Mouse (Mus musculus) adrenal gland, adult 18-20 months (tissue): ENCODE data around the gene Nprl3. TPM values are rescaled to one million over a fixed set of nuclear protein-coding genes. Genes with fewer than 3 reads are reported as not detected.
"Not testable (repeated sequence)": the region's sequence is repeated elsewhere in the genome, so short reads cannot be mapped to it uniquely, and the experiment has no call there.

ENCODE experiments used
- DNase-seq, 2 experiments: peaks; one replicate each; pipeline ENCODE4 v3.0.0; 2021 to 2022; ENCODE audit warnings: low spot score in 2 of 2
- total RNA-seq, 2 experiments: library from RNA; stranded (reverse); gene quantifications; 1 replicate in 1 of 2; 2 replicates in 1 of 2; pipeline ENCODE4 v1.2.3; 2021

The Nprl3 gene
- total RNA-seq, 2 experiments from 2014 or later: 52.8 to 64.2 TPM

DNA sequence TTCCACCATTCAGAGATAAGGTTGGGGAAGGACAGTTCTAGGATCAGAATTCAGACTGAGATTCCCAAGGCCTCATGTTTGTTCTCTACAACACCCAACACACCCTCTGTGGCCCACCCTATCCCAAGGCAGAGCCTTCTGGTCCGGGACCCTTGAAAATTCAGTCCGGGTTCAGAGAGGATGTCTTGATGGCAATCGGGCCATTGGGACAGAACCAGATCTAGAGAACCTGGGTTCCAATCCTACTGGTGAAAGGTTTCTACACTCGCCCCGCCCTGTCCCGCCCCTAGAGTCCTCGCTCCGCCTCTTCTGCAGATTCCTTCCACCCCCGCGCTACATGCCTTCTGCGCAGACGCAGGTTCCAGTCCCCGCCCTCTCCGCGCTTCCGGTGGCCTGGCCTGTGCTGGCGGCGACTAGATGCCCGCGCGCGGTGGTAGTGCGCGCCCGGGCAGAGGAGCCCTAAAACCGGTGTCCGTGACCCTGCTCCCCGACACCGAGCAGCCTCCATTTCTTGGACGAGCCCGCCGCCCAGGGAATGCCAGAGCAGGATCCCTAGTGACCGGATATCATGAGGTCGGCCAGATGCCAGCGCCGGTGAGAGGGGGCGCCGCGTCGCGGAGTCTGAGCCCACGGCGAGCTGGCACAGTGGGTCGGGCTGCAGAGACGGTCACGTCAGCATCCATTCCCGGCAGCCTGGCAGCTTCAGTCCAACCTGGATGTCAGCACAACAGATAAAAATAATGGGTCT lies 41.2 kb downstream of the Nprl3 start, which contains the start of gene Mpg:
Gene Mpg, plus strand, starts transcription at position 382 of the 748 bp plus-strand sequence.
- peak; percentile 88 to 90 for DNase-seq

DNA sequence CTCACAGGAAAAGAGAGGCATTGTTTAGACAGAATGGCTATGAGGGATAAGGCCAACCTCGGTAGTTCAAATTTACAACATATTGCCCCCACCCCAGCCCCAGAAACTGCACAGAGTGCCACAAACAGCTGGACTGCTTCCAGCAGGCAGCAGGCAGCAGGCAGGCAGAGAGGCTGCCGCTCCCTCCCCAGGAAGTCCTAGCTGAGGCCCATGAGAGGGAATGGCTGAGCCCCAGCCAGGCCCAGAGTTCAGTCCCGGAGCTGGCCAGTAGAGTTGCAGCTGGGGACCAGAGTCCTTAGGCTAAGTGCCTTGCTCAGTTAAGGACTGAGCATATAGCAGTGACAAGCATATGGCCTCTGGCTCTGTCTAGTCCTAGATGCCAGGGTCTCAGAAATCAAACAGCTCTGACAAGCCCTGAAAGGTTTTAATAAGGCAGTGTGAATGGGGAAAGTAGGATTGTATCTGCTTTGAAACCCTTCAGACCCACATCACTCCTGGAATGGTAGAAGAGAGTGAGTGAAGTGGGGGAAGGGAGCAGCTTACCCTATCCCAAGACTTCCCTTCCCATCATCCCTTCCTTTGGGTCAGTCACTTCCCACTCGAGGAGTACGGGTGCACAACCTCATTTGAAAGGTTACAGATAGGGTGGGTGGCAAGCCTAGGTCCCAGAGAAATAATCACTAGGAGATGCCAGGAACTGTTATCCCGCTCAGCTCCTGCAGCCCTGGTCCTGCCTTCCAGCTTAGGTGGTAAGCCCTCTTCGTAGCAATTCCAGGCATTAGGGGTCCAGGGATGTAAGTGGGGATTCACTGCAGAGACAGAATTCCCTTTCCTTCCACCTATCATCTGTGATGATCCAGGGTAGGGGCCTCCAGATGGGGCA lies 42.0 kb downstream of the Nprl3 start:
- no peak for DNase-seq

- DNase-seq: peak; percentile 56 to 70
Measured at GRCm38 (mm10) chr11:32224468-32225139, 42.9 kb downstream of the Nprl3 start.

- DNase-seq: no peak
Measured at GRCm38 (mm10) chr11:32223297-32223967, 44.1 kb downstream of the Nprl3 start.

GRCm38 (mm10) chr11:32222570-32223194 lies 44.8 kb downstream of the Nprl3 start:
- no peak for DNase-seq

DNA sequence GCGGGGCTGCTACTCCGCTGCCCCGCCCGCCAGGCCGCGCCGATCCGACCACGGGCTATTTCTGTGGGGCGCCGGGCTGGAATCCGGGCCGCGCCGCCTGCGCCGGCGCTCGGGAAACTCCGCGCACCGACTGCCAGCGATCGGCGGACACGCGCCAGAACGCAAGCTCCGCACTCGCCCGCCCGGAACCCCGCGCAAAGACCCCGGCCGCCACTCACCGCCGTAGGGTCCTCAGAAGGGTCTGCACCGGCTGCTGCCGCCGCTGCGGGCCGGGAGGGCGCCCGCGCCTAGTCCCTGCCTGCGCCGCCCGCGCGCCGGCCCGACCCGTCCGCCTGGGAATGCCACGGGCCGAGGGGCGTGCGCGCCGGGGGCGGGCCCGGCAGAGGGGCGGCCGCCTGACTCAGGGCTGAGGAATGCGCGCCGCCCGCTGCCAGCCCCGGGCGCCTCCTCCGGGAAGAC lies 45.5 kb downstream of the Nprl3 start, which contains the start of gene Rhbdf1:
Gene Rhbdf1, minus strand, starts transcription at position 350 of the 459 bp plus-strand sequence.
- peak; percentile 74 to 76 for DNase-seq

- DNase-seq: peak; percentile 56 to 58
Measured at GRCm38 (mm10) chr11:32221225-32221950, 46.1 kb downstream of the Nprl3 start.

DNA sequence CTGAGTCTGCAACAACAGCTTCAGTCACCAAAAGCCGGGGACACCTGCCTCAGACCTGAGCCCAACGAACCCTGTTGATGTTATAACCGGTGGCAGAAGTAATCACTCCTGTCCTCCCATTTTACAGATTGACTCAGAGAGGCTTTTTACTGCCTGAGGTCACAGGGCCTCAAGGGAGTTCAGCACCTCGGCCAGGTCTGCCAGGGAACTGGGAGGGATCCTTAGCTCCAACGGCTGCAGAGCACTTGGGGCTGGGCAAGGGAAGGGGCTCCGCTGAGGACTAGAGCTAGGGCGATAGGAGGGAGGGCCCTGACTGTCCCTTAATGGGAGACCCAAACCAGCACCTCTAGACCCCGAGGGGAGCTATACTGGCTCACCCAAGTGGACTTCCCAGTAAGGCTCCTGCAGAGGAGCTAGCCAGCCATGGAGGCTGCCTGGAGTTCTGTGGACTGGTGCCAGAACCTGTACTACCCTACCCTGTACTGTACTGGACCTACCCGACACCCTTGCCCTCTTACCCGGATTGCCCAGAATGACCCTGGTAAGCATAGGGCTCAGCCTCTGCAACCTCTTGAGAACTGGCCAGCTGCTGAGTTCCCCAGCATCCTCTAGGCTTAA lies 46.8 kb downstream of the Nprl3 start:
- no peak for DNase-seq

DNA sequence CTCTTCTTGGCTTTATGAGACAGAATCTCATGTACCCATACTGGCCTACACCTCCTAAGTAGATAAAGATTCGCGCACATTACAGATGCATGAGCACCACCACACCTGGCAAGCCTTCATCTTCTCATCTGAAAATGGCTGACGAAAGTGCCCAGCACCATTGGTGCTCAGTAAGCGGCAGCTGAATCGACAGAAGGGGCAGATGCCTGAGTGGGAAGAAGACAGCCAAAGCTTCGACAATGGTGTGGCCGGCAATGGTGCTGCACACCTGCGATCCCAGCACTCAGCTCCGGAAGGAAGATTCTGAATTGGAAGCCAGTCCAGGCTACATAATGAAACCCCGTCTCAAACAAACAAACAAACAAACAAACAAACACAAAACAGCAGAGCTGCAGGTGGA lies 48.2 kb downstream of the Nprl3 start:
- DNase-seq: no peak

- no peak for DNase-seq
Measured at GRCm38 (mm10) chr11:32218501-32219050, 48.9 kb downstream of the Nprl3 start.

GRCm38 (mm10) chr11:32216851-32217250 lies 50.7 kb downstream of the Nprl3 start:
- DNase-seq: peak; percentile 71 to 77

DNA sequence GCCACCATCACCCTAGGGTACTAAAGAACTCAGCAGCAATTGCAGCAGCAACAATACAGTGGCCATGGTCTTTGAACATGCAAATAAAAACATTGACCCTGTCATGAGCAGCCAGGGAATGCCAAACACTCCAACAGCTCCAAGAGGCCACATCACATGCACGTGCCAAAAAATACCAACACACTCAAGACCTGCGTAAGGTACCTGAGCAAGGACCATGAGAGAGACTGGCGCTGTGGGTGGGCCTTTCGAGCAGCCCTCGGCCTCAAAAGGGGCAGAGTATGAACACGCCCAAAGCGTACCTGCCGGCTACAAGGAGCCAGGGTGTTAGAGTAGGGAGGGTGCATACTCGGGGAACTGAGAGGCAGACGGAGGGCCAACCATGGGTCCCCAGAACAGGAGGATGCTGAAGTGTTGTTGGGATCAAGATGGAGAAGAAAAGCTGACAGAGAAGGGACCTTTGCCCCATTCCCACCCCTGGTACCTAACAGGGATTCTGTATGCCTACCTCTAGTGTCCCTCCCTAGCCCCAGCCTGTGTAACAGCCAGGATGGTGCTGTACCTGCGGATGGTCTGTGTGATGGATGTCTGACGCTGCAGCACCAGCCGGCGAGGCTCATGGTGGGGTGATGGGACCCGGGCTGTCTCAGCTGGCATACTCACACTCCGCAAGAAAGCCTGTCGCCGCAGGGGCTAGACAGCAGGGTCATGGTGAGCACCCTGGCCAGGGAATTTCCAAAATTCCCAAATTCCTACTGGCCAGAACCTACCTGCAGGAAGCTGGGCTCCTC lies 51.9 kb downstream of the Nprl3 start:
- no peak for DNase-seq

DNA sequence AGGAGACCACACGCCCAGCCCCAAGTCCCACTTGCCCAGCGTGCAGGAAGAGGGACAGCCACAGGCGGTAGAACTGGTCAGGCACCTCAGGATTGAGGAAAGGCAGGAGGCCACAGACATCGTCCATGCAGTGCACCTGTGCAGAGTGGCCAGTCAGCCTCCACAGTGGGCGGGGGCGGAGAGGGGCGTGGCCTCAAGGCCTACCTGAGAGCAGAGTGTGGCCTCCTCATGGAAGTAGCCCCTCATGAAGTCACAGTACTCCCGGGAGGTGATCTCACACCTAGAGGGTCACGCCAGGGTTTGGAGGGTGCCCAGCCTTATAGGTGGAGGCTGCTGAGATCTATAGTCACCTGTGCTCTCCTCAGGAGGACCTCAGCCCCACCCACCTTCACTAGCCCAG lies 56.9 kb downstream of the Nprl3 start:
- DNase-seq: no peak

GRCm38 (mm10) chr11:32205058-32205873 lies 62.2 kb downstream of the Nprl3 start, which contains the start of gene Snrnp25:
TSS of gene Snrnp25 (plus strand) at chr11:32205415.
- peak; percentile 88 to 90 for DNase-seq

DNA sequence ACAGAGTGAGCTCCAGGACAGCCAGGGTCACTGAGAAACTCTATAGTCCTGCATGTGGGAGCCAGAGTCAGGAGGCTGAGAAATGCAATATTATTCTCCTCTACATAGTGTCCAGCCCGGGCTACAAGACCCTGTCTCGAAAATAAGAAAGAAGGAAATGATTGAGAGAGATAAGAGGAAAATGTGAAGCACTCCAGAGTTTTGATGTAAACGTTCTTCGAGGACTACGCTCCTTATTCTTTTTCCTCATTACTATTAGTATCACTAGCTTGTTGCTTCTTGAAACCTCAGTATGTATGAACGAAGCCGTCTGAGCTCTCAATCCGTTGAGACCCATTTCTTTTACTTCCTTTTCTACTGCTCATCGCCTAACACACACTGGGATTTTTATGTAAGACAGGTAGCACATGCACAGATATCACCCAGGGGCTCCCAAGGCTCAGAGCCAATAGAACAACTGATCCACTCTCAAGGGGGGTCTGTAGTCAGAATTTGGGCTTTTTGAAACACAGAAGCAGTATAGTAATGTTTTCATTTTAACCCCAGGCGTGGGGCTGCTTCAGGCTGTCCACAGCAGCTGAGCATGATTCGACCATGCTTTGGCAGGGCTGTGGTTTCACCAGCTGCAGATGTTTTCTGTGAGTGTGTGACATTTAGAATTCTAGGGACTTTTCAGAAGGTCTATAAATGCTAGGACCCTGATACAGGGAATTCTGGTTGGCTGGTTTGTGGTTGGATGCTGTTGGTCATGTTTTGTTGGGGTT lies 65.4 kb downstream of the Nprl3 start:
- no peak for DNase-seq

DNA sequence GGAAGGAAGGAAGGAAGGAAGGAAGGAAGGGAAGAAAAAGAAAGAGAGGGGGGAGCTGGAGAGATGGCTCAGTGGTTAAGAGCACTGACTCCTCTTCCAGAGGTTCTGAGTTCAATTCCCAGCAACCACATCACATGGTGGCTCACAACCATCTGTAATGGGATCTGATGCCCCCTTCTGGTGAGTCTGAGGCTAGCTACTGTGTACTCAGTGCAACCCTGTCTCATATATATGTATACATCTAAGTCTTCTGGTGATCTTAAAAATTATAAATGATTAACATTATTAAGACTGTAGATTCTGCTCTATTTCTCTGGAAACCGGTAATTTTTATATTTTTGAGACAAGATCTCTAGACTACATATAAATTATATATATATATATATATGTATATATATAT lies 66.5 kb downstream of the Nprl3 start:
- not testable (repeated sequence) for DNase-seq
